Mouse (Mus musculus): Measurements from ENCODE around the gene Cycs. TPM values are rescaled to one million over a fixed set of nuclear protein-coding genes. Genes with fewer than 3 reads are reported as not detected.

Gene Cycs
- polyA plus RNA-seq, 1 experiment from 2014 or later = 161 TPM

GRCm38 (mm10) chr6:50542535-50542934 lies 23.8 kb downstream of the Cycs start:
- Histone ChIP-seq H3K9ac (no peak overlapping the region), H3K4me1 (peaks cover 4% of the 10 kb centered on the region), H3K36me3 (no peaks in the 10 kb centered on the region), H3K9me3 (no peaks in the 10 kb centered on the region), H3K27ac (replicated peaks) (no peak overlapping the region), H3K4me3 (no peak overlapping the region), H3K4me2 (no peak overlapping the region), H3K27me3 (replicated peaks) (peaks cover 1% of the 10 kb centered on the region; the same call in 1 of the 2 replicates)
- 91% methylated on average over 1 of the region's 1 CpGs for WGBS
- ATAC-seq (ENCODE audit: extremely low read depth, insufficient number of reproducible peaks, low FRiP score, low TSS enrichment) = no peak

- no peaks in the 10 kb centered on the region for H3K36me3 ChIP-seq
- H3K27me3 ChIP-seq (replicated peaks) = peaks cover 5% of the 10 kb centered on the region; the same call in 1 of the 2 replicates
- no peak for ATAC-seq (ENCODE audit: extremely low read depth, insufficient number of reproducible peaks, low FRiP score, low TSS enrichment)
- H3K4me3 ChIP-seq = no peak overlapping the region
- H3K9me3 ChIP-seq = no peaks in the 10 kb centered on the region
- no peak overlapping the region for H3K27ac ChIP-seq (replicated peaks)
- WGBS = 51% methylated on average over 1 of the region's 1 CpGs
- 0 out of 2 replicates have a peak, but pooled peaks cover 3% of the 10 kb centered on the region for H3K4me1 ChIP-seq
- no peak overlapping the region for H3K9ac ChIP-seq
- no peak overlapping the region for H3K4me2 ChIP-seq
Measured at GRCm38 (mm10) chr6:50539641-50540040, 26.7 kb downstream of the Cycs start.

- WGBS = 9% methylated on average over 7 of the region's 7 CpGs
- Histone ChIP-seq H3K4me2 (no peak overlapping the region), H3K4me3 (no peak overlapping the region), H3K9ac (no peak overlapping the region), H3K27ac (replicated peaks) (no peak overlapping the region), H3K36me3 (no peaks in the 10 kb centered on the region), H3K9me3 (no peaks in the 10 kb centered on the region), H3K4me1 (peaks cover 7% of the 10 kb centered on the region; the same call in 1 of the 2 replicates), H3K27me3 (replicated peaks) (peaks cover 5% of the 10 kb centered on the region; the same call in 1 of the 2 replicates)
- no peak; the same call in 1 of the 2 replicates for ATAC-seq (ENCODE audit: extremely low read depth, insufficient number of reproducible peaks, low FRiP score, low TSS enrichment)
Measured at GRCm38 (mm10) chr6:50536461-50536892, 29.9 kb downstream of the Cycs start.

- no peak overlapping the region for H3K4me2 ChIP-seq
- no peak for ATAC-seq (ENCODE audit: extremely low read depth, insufficient number of reproducible peaks, low FRiP score, low TSS enrichment)
- H3K27ac ChIP-seq (replicated peaks) = no peak overlapping the region
- no peaks in the 10 kb centered on the region for H3K9me3 ChIP-seq
- peaks cover 5% of the 10 kb centered on the region; the same call in 1 of the 2 replicates for H3K27me3 ChIP-seq (replicated peaks)
- WGBS = 86% methylated on average over 3 of the region's 3 CpGs
- no peak overlapping the region for H3K4me3 ChIP-seq
- peaks cover 7% of the 10 kb centered on the region; the same call in 1 of the 2 replicates for H3K4me1 ChIP-seq
- no peak overlapping the region for H3K9ac ChIP-seq
- no peaks in the 10 kb centered on the region for H3K36me3 ChIP-seq
Measured at GRCm38 (mm10) chr6:50535346-50535745, 31.0 kb downstream of the Cycs start.

- Histone ChIP-seq H3K27ac (replicated peaks) (no peak overlapping the region), H3K36me3 (no peaks in the 10 kb centered on the region), H3K4me1 (peaks cover 12% of the 10 kb centered on the region), H3K4me3 (no peak overlapping the region), H3K27me3 (replicated peaks) (no peaks in the 10 kb centered on the region), H3K4me2 (no peak overlapping the region), H3K9me3 (no peaks in the 10 kb centered on the region), H3K9ac (no peak overlapping the region)
- WGBS = 60% methylated on average over 8 of the region's 8 CpGs
- no peak for ATAC-seq (ENCODE audit: extremely low read depth, insufficient number of reproducible peaks, low FRiP score, low TSS enrichment)
Measured at GRCm38 (mm10) chr6:50531920-50532319, 34.4 kb downstream of the Cycs start.

- no peaks in the 10 kb centered on the region for H3K9me3 ChIP-seq
- H3K4me3 ChIP-seq = no peak overlapping the region
- no peaks in the 10 kb centered on the region for H3K27me3 ChIP-seq (replicated peaks)
- ATAC-seq (ENCODE audit: extremely low read depth, insufficient number of reproducible peaks, low FRiP score, low TSS enrichment) = no peak
- no peak overlapping the region for H3K9ac ChIP-seq
- 73% methylated on average over 3 of the region's 3 CpGs for WGBS
- no peak overlapping the region for H3K27ac ChIP-seq (replicated peaks)
- H3K4me2 ChIP-seq = no peak overlapping the region
- no peaks in the 10 kb centered on the region for H3K36me3 ChIP-seq
- H3K4me1 ChIP-seq = peaks cover 10% of the 10 kb centered on the region
Measured at GRCm38 (mm10) chr6:50531003-50531402, 35.3 kb downstream of the Cycs start.

GRCm38 (mm10) chr6:50529194-50529593 lies 37.1 kb downstream of the Cycs start:
- Histone ChIP-seq H3K4me1 (peaks cover 10% of the 10 kb centered on the region), H3K9ac (peak overlapping the region; percentile 52), H3K36me3 (no peaks in the 10 kb centered on the region), H3K4me2 (peak overlapping the region; percentile 23), H3K9me3 (no peaks in the 10 kb centered on the region), H3K4me3 (no peak overlapping the region), H3K27me3 (replicated peaks) (no peaks in the 10 kb centered on the region), H3K27ac (replicated peaks) (0 out of 2 replicates have a peak overlapping the region, but pooled peaks have one; percentile 36)
- WGBS = 68% methylated on average over 11 of the region's 11 CpGs
- ATAC-seq (ENCODE audit: extremely low read depth, insufficient number of reproducible peaks, low FRiP score, low TSS enrichment) = no peak

- Histone ChIP-seq H3K4me3 (no peak overlapping the region), H3K9me3 (no peaks in the 10 kb centered on the region), H3K36me3 (no peaks in the 10 kb centered on the region), H3K27me3 (replicated peaks) (no peaks in the 10 kb centered on the region), H3K4me2 (no peak overlapping the region), H3K4me1 (peaks cover 10% of the 10 kb centered on the region), H3K9ac (no peak overlapping the region), H3K27ac (replicated peaks) (no peak overlapping the region)
- no peak for ATAC-seq (ENCODE audit: extremely low read depth, insufficient number of reproducible peaks, low FRiP score, low TSS enrichment)
- WGBS = 76% methylated on average over 9 of the region's 9 CpGs
Measured at GRCm38 (mm10) chr6:50527416-50527815, 38.9 kb downstream of the Cycs start.

GRCm38 (mm10) chr6:50526597-50527024 lies 39.7 kb downstream of the Cycs start:
- Histone ChIP-seq H3K4me3 (no peak overlapping the region), H3K27me3 (replicated peaks) (no peaks in the 10 kb centered on the region), H3K27ac (replicated peaks) (no peak overlapping the region), H3K4me1 (peaks cover 5% of the 10 kb centered on the region), H3K9me3 (no peaks in the 10 kb centered on the region), H3K9ac (no peak overlapping the region), H3K36me3 (no peaks in the 10 kb centered on the region), H3K4me2 (no peak overlapping the region)
- ATAC-seq (ENCODE audit: extremely low read depth, insufficient number of reproducible peaks, low FRiP score, low TSS enrichment) = no peak
- 33% methylated on average over 7 of the region's 7 CpGs for WGBS

- no peak for ATAC-seq (ENCODE audit: extremely low read depth, insufficient number of reproducible peaks, low FRiP score, low TSS enrichment)
Measured at GRCm38 (mm10) chr6:50525846-50526245, 40.5 kb downstream of the Cycs start.

GRCm38 (mm10) chr6:50524261-50524896 lies 42.0 kb downstream of the Cycs start:
- WGBS = 87% methylated on average over 10 of the region's 10 CpGs
- no peak overlapping the region for H3K9ac ChIP-seq
- no peak overlapping the region for H3K4me2 ChIP-seq
- no peak overlapping the region for H3K4me3 ChIP-seq
- H3K27me3 ChIP-seq (replicated peaks) = no peaks in the 10 kb centered on the region
- no peaks in the 10 kb centered on the region for H3K9me3 ChIP-seq
- H3K27ac ChIP-seq (replicated peaks) = no peak overlapping the region
- peaks cover 4% of the 10 kb centered on the region for H3K4me1 ChIP-seq
- no peaks in the 10 kb centered on the region for H3K36me3 ChIP-seq
- ATAC-seq (ENCODE audit: extremely low read depth, insufficient number of reproducible peaks, low FRiP score, low TSS enrichment) = no peak

More at GRCm38 (mm10) chr6:50525846-50526245, 40.5 kb downstream of the Cycs start:
- Histone ChIP-seq H3K27ac (replicated peaks) (no peak overlapping the region), H3K9me3 (no peaks in the 10 kb centered on the region), H3K27me3 (replicated peaks) (no peaks in the 10 kb centered on the region), H3K9ac (no peak overlapping the region), H3K4me1 (peaks cover 5% of the 10 kb centered on the region), H3K36me3 (no peaks in the 10 kb centered on the region), H3K4me3 (no peak overlapping the region), H3K4me2 (no peak overlapping the region)
- WGBS = 85% methylated on average over 8 of the region's 8 CpGs

- Histone ChIP-seq H3K27me3 (replicated peaks) (no peaks in the 10 kb centered on the region), H3K4me1 (no peaks in the 10 kb centered on the region), H3K4me2 (no peak overlapping the region), H3K9me3 (no peaks in the 10 kb centered on the region), H3K36me3 (no peaks in the 10 kb centered on the region), H3K4me3 (no peak overlapping the region), H3K9ac (no peak overlapping the region), H3K27ac (replicated peaks) (no peak overlapping the region)
- 87% methylated on average over 7 of the region's 7 CpGs for WGBS
- ATAC-seq (ENCODE audit: extremely low read depth, insufficient number of reproducible peaks, low FRiP score, low TSS enrichment) = no peak
Measured at GRCm38 (mm10) chr6:50522772-50523171, 43.6 kb downstream of the Cycs start.
